Mouse (Mus musculus) thymus, postnatal 14 days (tissue): ENCODE results near the gene Isx.

Experiments
- DNase-seq: peaks from one replicate; pipeline ENCODE4 v3.0.0; 2021

Isx gene

GRCm38 (mm10) chr8:74903054-74903842 is 30.3 kb downstream of the Isx start:
- no peak for DNase-seq

GRCm38 (mm10) chr8:74906333-74906732 is 33.4 kb downstream of the Isx start:
- DNase-seq, result no peak

GRCm38 (mm10) chr8:74910708-74911107 is 37.7 kb downstream of the Isx start:
- no peak for DNase-seq

- DNase-seq, result no peak
These were observed 47.9 kb downstream of the Isx start for GRCm38 (mm10) chr8:74920691-74921421.

GRCm38 (mm10) chr8:74921882-74922518 is 49.0 kb downstream of the Isx start:
- no peak for DNase-seq

- DNase-seq, result no peak
These were observed 55.0 kb downstream of the Isx start for GRCm38 (mm10) chr8:74927940-74928339.

GRCm38 (mm10) chr8:74930731-74931130 is 57.8 kb downstream of the Isx start:
- DNase-seq, result peak; percentile 8

GRCm38 (mm10) chr8:74935308-74935707 is 62.3 kb downstream of the Isx start:
- peak; percentile 32 for DNase-seq

GRCm38 (mm10) chr8:74936656-74937055 is 63.7 kb downstream of the Isx start:
- no peak for DNase-seq

- no peak for DNase-seq
These were observed 69.1 kb downstream of the Isx start for GRCm38 (mm10) chr8:74942056-74942455.
